Mouse (Mus musculus) CD4-positive helper T cell, adult 2 months (primary cell): Measurements from ENCODE around the gene Kat2a.

Source experiments
- DNase-seq: peaks from one replicate; pipeline ENCODE4 v3.0.0-alpha.2; 2012; ENCODE audit warnings: low read depth, missing footprints, low spot score

Kat2a gene

GRCm38 (mm10) chr11:100710977-100711376, 1.3 kb downstream of the Kat2a start:
- no peak for DNase-seq

- DNase-seq = no peak
These were observed 1.7 kb downstream of the Kat2a start for GRCm38 (mm10) chr11:100710528-100710927.

GRCm38 (mm10) chr11:100709201-100709810, 3.0 kb downstream of the Kat2a start:
- no peak for DNase-seq

- no peak for DNase-seq
These were observed 7.0 kb downstream of the Kat2a start for GRCm38 (mm10) chr11:100705095-100705747.

- DNase-seq = peak; percentile 79
These were observed 8.3 kb downstream of the Kat2a start, which contains the start of gene Dhx58 for GRCm38 (mm10) chr11:100703851-100704531. Dhx58 (minus strand) TSS chr11:100704271.

- peak; percentile 45 for DNase-seq
These were observed 8.9 kb downstream of the Kat2a start for GRCm38 (mm10) chr11:100703366-100703765.

GRCm38 (mm10) chr11:100702906-100703305, 9.4 kb downstream of the Kat2a start:
- DNase-seq = peak; percentile 46

GRCm38 (mm10) chr11:100702081-100702851, 10.0 kb downstream of the Kat2a start:
- peak; percentile 84 for DNase-seq

- DNase-seq = no peak
These were observed 11.0 kb downstream of the Kat2a start for GRCm38 (mm10) chr11:100701301-100701700.

- no peak for DNase-seq
These were observed 11.6 kb downstream of the Kat2a start for GRCm38 (mm10) chr11:100700710-100701109.

- DNase-seq = no peak
These were observed 14.3 kb downstream of the Kat2a start for GRCm38 (mm10) chr11:100697921-100698320.

GRCm38 (mm10) chr11:100694926-100695325, 17.3 kb downstream of the Kat2a start:
- DNase-seq = peak; percentile 57

- no peak for DNase-seq
These were observed 19.1 kb downstream of the Kat2a start for GRCm38 (mm10) chr11:100693154-100693553.

GRCm38 (mm10) chr11:100692164-100692616, 20.1 kb downstream of the Kat2a start, which contains the start of gene Zfp385c:
Zfp385c (minus strand) TSS chr11:100692455.
- DNase-seq = peak; percentile 31

- no peak for DNase-seq
These were observed 21.9 kb downstream of the Kat2a start for GRCm38 (mm10) chr11:100690389-100690788.

GRCm38 (mm10) chr11:100688443-100688842, 23.8 kb downstream of the Kat2a start:
- no peak for DNase-seq

- DNase-seq = no peak
These were observed 25.0 kb downstream of the Kat2a start for GRCm38 (mm10) chr11:100687265-100687664.

GRCm38 (mm10) chr11:100685371-100685770, 26.9 kb downstream of the Kat2a start:
- no peak for DNase-seq

- DNase-seq = no peak
These were observed 28.2 kb downstream of the Kat2a start for GRCm38 (mm10) chr11:100684084-100684483.

- DNase-seq = no peak
These were observed 29.7 kb downstream of the Kat2a start for GRCm38 (mm10) chr11:100682526-100682925.

GRCm38 (mm10) chr11:100681826-100682225, 30.4 kb downstream of the Kat2a start:
- no peak for DNase-seq

GRCm38 (mm10) chr11:100677810-100678209, 34.5 kb downstream of the Kat2a start:
- no peak for DNase-seq
